Mouse (Mus musculus) forebrain, postnatal 0 days (tissue): ENCODE measurements around the gene Pstpip1. TPM values are rescaled to one million over a fixed set of nuclear protein-coding genes. Genes with fewer than 3 reads are reported as not detected.

ENCODE experiments used
- ATAC-seq: fragments of 200-750 bp; cut with Nextera tagmentation; 2 replicates; pipeline ENCODE4 v1.8.0; 2017; ENCODE audit warnings: mild to moderate bottlenecking, moderate library complexity
- DNase-seq: peaks from one replicate; pipeline ENCODE4 v3.0.0-alpha.2; 2015
- H3K27ac ChIP-seq: fragments of 300-500 bp; sonication (generic); 2 replicates; pipeline ENCODE4 v1.5.1; 2014; ENCODE audit warnings: low read depth, mild to moderate bottlenecking, antibody characterized with exemption, low read length, moderate library complexity, mixed read lengths
- H3K27me3 ChIP-seq: fragments of 300-500 bp; sonication (generic); 2 replicates; pipeline ENCODE4 v1.6.1; 2014; ENCODE audit warnings: mild to moderate bottlenecking, low read length, mixed read lengths; ENCODE audit not compliant: insufficient read depth
- H3K36me3 ChIP-seq: fragments of 300-500 bp; sonication (generic); 2 replicates; pipeline ENCODE4 v1.6.1; 2014; ENCODE audit warnings: mild to moderate bottlenecking, moderate library complexity; ENCODE audit not compliant: insufficient read depth
- H3K4me1 ChIP-seq: fragments of 300-500 bp; sonication (generic); 2 replicates; pipeline ENCODE4 v1.6.1; 2014; ENCODE audit warnings: antibody characterized with exemption; ENCODE audit not compliant: insufficient read depth
- H3K4me2 ChIP-seq: fragments of 300-500 bp; sonication (generic); 2 replicates; pipeline ENCODE4 v1.6.1; 2014; ENCODE audit warnings: low read depth, mild to moderate bottlenecking, moderate library complexity
- H3K4me3 ChIP-seq: fragments of 300-500 bp; sonication (generic); 2 replicates; pipeline ENCODE4 v1.5.1; 2014; ENCODE audit warnings: low read depth, low read length, mixed read lengths
- H3K9ac ChIP-seq: fragments of 300-500 bp; sonication (generic); 2 replicates; pipeline ENCODE4 v1.6.1; 2014; ENCODE audit warnings: mild to moderate bottlenecking
- H3K9me3 ChIP-seq: fragments of 300-500 bp; sonication (generic); 2 replicates; pipeline ENCODE4 v1.6.1; 2016; ENCODE audit warnings: low read length
- CTCF ChIP-seq: sonication (generic); IDR thresholded peaks from 2 replicates; pipeline ENCODE4 v1.5.1; 2016; ENCODE audit warnings: antibody characterized with exemption, control low read depth, low read depth
- WGBS: fragments of 180-500 bp; shearing (Covaris S2); extraction: QIAGEN DNeasy Blood & Tissue Kit; methylation state at CpG from one replicate; pipeline ENCODE4 v1.1.7; 2014; 5-methylcytosine and 5-hydroxymethylcytosine counted together
- polyA plus RNA-seq: library from polyadenylated mRNA; unstranded; fragments of >200 nt; fragmentation: Nextera tagmentation; extraction: Ambion mirVana; gene quantifications from 2 replicates; pipeline ENCODE4 v1.2.1, GENCODE M21; 2015
- total RNA-seq: library from RNA; depleted of rRNA; stranded (reverse); fragments of >200 nt; gene quantifications from 2 replicates; pipeline ENCODE4 v1.2.3, GENCODE M21; 2014

The Pstpip1 gene
- total and polyA plus RNA-seq, 2 experiments from 2014 or later, result 1.0 to 3.0 TPM

DNA sequence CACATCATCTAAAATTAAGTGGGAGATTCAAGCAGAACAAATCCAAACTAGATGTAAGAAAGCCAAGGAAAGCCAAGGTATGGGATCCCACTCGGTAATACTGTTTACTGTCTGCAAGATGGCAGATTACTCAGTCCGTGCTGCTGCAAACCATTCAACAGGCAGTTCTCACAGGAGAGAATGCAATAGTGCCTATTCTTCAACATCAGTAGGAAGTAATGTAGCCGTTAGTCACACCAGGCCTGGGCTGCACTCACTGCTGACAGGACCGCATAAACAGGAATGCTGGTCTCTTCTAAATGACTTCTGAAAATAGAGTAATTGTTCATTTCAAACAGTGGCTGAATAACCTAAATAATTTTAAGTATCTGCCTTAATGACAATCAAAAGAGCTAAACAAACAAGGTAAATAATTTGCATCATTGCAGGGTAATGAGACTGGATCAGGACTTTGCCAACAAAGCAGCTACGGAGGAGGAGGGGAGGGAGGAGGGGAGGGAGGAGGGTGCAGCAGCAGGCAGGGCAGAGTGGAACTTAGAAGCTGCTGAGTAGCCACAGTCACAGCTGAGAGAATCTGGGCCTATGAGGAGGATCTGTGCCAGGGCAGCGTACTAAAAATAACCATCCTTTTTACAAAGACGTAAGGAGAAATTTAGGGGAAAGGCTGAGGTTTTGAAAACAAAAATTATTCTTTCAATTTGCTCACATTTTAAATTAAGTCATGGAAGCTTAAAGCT, 62.2 kb downstream of the Pstpip1 start:
- no peaks in the 10 kb centered on the region for H3K4me1 ChIP-seq
- ATAC-seq (peak; percentile 63), DNase-seq (peak; percentile 24)
- H3K36me3 ChIP-seq, result peaks cover under 1% of the 10 kb centered on the region; the same call in 1 of the 2 replicates
- 0 out of 2 replicates have a peak overlapping the region, but pooled peaks have one; percentile 1 for H3K4me2 ChIP-seq
- H3K27me3 ChIP-seq, result no peaks in the 10 kb centered on the region
- H3K27ac ChIP-seq, result peak overlapping the region; percentile 45
- TF ChIP-seq CTCF, result no peak
- no peak overlapping the region for H3K9ac ChIP-seq
- no peaks in the 10 kb centered on the region for H3K9me3 ChIP-seq
- H3K4me3 ChIP-seq, result no peak overlapping the region
- 20% methylated on average over 7 of the region's 7 CpGs for WGBS

DNA sequence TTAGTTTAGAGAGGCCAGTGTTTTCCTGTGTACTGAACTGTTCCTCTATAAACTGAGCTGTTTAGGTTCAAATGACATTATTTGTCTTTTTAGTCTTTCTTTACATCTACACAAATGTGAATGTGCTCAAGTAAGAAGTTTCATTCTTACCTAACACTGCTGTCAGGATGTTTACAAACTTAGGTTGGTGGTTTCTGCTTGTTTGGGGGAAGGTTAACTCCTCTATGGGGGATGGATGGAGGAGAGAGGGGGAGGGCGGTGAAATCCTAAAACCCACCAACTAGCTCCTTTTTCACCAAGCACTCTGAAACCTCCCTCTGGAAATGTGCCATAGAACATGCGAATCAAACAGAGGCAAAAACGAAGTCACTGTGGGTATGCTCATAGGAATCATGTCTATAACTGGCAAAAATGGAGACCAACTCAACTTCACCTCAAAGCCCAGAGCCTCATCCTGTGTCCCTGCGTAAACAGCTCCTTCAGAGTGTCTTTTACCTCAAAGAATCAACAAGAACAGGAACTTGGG, 62.8 kb downstream of the Pstpip1 start:
- WGBS, result 50% methylated on average over 4 of the region's 4 CpGs
- Histone ChIP-seq H3K36me3 (no peaks in the 10 kb centered on the region), H3K4me1 (no peaks in the 10 kb centered on the region), H3K4me3 (no peak overlapping the region), H3K9me3 (no peaks in the 10 kb centered on the region), H3K27me3 (no peaks in the 10 kb centered on the region), H3K9ac (no peak overlapping the region), H3K4me2 (no peak overlapping the region), H3K27ac (no peak overlapping the region)
- no peak for ATAC-seq
- DNase-seq, result no peak
- no peak for TF ChIP-seq CTCF

DNA sequence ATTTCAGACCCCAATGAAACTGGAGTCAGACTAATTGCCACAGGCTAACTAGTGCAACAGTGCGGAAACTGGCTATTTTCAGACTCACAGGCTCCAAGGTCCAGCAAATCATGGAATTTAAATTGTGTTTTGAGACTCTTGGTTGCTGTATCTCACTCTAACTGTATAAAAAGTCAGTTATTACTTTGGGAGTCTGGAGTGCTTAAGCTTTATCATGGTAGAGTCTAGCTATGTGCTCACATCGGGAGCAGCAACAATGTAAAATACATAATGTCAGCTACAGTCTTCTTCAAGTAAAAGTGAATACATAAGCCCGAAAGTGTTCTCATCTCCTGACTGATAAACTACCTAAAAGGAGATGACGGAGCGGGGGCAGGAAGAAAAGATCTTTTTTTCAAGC, 64.8 kb downstream of the Pstpip1 start:
- Histone ChIP-seq H3K4me2 (no peak overlapping the region), H3K9me3 (no peaks in the 10 kb centered on the region), H3K4me3 (no peak overlapping the region), H3K9ac (no peak overlapping the region), H3K27me3 (no peaks in the 10 kb centered on the region), H3K4me1 (peaks cover 14% of the 10 kb centered on the region), H3K36me3 (no peaks in the 10 kb centered on the region), H3K27ac (no peak overlapping the region)
- 86% methylated on average over 5 of the region's 5 CpGs for WGBS
- TF ChIP-seq CTCF, result no peak
- ATAC-seq (no peak), DNase-seq (no peak)

GRCm38 (mm10) chr9:56158077-56158476, 68.3 kb downstream of the Pstpip1 start:
- no peak overlapping the region for H3K27ac ChIP-seq
- 0 out of 2 replicates have a peak overlapping the region, but pooled peaks have one; percentile 0 for H3K4me2 ChIP-seq
- H3K4me3 ChIP-seq, result no peak overlapping the region
- no peak for ATAC-seq
- peaks cover 23% of the 10 kb centered on the region for H3K4me1 ChIP-seq
- TF ChIP-seq CTCF, result no peak
- no peak overlapping the region for H3K9ac ChIP-seq
- H3K9me3 ChIP-seq, result no peaks in the 10 kb centered on the region
- H3K36me3 ChIP-seq, result no peaks in the 10 kb centered on the region
- no peaks in the 10 kb centered on the region for H3K27me3 ChIP-seq
- no peak for DNase-seq
- WGBS, result 68% methylated on average over 2 of the region's 2 CpGs

DNA sequence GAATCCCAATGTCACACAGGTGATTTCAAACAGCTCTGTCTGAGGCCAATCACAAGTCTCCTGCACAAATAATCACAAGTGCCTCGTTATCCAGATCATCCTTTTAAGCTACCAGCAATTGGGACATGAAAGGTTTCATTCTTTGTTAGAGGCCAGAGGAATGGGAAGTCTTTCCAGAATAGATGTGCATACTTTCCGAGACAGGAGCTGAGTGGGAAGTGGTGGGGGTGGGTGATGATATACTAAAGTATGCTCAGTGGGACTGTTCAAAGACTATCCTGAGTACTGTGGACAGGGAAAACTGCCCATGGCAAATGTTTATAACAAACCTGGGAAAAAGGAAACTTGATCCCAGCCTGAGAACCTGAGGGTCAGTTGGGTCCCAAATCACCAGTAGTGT, 69.7 kb downstream of the Pstpip1 start:
- no peak for ATAC-seq
- no peak for TF ChIP-seq CTCF
- Histone ChIP-seq H3K4me1 (peaks cover 23% of the 10 kb centered on the region), H3K4me3 (peak overlapping the region; percentile 99), H3K9ac (peak overlapping the region; percentile 100), H3K9me3 (no peaks in the 10 kb centered on the region), H3K27ac (no peak overlapping the region), H3K36me3 (no peaks in the 10 kb centered on the region), H3K27me3 (no peaks in the 10 kb centered on the region), H3K4me2 (peak overlapping the region; percentile 64)
- no peak for DNase-seq
- 1% methylated on average over 2 of the region's 2 CpGs for WGBS

DNA sequence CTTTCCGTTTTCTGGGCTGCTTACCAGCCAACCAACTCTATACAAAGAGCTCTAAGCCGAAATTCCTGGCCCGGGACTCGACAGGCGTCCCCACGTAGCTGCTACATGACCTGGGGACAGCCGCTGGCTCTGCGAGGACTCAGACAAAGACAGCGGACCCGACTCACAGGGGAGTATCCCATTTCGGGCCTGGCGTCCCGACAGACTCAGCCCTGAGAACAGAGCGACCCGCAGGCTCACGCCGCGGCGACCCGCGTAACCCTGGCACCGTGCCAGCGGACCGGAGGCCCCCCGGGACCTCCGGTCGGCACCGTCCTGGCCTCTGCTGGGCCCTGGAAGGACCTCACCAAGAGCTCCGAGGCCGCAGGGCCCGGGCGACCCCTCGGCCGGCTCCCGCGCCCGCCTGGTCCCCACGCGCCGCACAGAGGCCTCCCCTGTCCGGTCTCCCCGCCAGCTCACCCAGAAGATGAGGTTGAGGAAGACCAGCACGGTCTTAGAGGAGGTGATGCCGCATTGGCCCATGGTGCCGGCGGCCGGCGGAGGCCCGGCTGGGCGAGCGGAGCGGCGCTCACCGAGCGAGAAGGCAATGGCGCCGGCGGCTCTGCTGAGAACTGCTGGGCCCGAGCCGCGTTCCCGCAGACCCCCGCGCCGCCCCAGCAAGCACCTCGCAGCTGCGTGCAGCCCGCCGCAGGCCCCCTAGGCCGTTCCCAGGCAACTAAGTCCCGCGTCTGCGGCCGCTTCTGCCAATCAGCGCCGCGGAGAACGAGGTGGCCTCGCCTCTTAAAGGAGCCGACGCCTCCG, 70.8 kb downstream of the Pstpip1 start:
- no peaks in the 10 kb centered on the region for H3K36me3 ChIP-seq
- peak; percentile 99 for ATAC-seq
- H3K4me3 ChIP-seq, result peak overlapping the region; percentile 99
- under 1% methylated on average over 78 of the region's 82 CpGs for WGBS
- H3K4me2 ChIP-seq, result peak overlapping the region; percentile 64
- H3K9me3 ChIP-seq, result no peaks in the 10 kb centered on the region
- TF ChIP-seq CTCF, result no peak
- H3K27me3 ChIP-seq, result no peaks in the 10 kb centered on the region
- H3K27ac ChIP-seq, result peak overlapping the region; percentile 98
- H3K4me1 ChIP-seq, result peaks cover 23% of the 10 kb centered on the region
- H3K9ac ChIP-seq, result peak overlapping the region; percentile 100
- DNase-seq, result peak; percentile 97

DNA sequence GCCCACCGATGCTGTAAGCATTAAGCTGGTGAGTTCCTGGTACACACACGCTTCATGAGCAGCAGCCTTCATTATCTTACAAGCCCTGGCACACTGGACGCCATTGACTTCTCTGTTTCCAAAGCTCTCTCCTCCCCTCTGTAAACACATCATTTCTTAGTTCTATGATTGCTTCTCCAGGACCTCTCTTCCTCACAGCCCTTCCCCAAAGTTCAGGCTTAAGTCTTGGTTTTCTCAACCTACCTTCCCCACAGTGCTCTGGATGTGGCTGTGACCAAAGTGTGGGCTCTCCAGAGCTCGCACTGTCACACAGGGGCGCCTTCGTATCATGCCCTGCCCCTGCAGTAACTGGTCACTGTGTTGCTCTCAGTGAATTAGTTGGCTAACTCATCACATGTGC, 75.6 kb downstream of the Pstpip1 start, which contains the start of gene Tspan3:
TSS of gene Tspan3 (minus strand) at position 101 of the 400 bp plus-strand sequence.
- no peak for TF ChIP-seq CTCF
- Histone ChIP-seq H3K9ac (no peak within 1 kb of the TSS), H3K27me3 (no peaks in the 10 kb centered on the region), H3K9me3 (no peaks in the 10 kb centered on the region), H3K27ac (no peak within 1 kb of the TSS), H3K36me3 (no peaks in the 10 kb centered on the region), H3K4me3 (no peak within 1 kb of the TSS), H3K4me2 (no peak within 1 kb of the TSS), H3K4me1 (peaks cover 7% of the 10 kb centered on the region)
- ATAC-seq (no peak), DNase-seq (no peak)
- 93% methylated on average over 6 of the region's 6 CpGs for WGBS
